Mouse (Mus musculus) kidney, postnatal 10 days (tissue): ENCODE measurements at regions not wholly inside any gene's neighbourhood (a gene's known extent, or its start where the extent isn't known, plus 50 kb on each side); places are given as distances from the start of the nearest gene placed in this dataset.

Experiments used
- DNase-seq: peaks from one replicate; pipeline ENCODE4 v3.0.0; 2021; ENCODE audit warnings: mixed read lengths

DNA sequence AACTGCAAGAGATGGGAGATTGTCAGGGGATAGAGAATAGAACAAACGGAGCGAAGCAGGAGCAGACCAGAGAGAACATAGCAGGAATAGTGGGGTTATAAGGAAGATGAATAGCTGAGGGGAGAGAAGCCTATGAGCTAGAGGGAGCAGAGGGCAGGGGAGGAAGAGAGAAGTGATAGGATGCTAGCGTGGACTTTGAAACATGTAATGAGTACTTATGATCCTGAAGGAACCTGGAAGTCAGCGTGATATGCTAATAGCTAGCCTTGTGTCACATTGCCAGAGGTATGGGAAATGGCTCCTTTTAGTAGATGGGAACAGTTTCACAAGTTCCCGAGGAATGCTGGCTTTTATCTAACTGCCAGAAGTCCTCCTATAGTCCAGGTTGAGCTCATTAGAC, 51.8 kb downstream of the Calml3 start:
- no peak for DNase-seq

DNA sequence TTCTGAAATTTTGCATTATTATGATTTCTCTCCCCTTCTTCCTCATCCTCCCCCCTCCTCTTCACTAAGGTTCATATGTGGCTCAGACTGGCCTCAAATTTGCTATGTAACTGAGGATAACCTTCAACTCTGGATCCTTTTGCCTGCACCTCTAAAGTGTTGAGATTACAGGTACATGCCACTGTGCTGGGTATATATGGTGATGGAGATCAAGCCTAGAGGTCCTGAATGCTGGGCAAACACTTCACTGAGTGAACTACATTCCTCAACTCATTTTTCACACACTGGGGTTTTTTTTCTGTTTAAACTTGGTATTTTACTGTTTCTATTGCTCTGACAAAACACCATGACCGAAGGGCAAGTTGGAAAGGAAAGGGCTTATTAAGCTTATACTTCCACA, 52.9 kb downstream of the Calml3 start:
- DNase-seq: no peak

DNA sequence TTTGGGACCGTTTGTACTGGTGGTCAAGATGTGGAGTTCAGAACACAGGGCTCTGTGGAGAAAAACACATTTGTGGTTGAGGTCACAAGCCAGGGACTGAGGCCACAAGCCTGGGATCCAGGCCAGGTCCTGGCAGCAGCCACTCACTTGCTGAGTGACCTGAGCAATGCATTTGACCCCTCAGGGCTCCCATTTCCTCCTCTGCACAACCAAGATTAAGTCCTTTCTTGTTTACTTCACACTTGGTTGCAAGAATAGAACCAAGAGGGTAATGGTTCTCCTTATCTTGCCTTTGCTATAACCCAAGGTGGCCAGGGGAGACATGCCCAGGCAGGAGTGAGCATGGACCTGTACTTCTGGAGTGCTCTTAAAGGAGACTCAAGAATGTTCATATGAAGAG, 53.4 kb downstream of the Calml3 start:
- peak; percentile 65 for DNase-seq

DNA sequence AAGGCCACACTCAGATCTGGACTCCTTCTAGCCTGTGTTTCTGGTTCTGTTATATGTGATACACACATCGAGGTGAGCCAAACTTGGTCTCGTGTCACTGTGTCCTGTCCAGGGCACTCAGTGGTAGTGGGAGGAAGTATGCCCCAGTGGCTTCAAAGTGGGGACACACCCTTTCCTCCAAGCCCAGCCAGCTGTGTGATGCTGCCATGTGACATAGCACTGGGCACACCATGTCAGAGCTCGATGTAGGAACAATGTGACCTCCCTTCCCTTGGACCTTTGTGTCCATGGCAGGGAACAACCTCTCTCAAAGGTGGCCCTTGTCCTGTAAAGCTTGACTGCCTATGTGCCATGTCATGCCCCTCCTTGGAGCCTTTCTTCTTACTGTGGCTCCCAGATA, 54.5 kb downstream of the Calml3 start:
- no peak for DNase-seq

DNA sequence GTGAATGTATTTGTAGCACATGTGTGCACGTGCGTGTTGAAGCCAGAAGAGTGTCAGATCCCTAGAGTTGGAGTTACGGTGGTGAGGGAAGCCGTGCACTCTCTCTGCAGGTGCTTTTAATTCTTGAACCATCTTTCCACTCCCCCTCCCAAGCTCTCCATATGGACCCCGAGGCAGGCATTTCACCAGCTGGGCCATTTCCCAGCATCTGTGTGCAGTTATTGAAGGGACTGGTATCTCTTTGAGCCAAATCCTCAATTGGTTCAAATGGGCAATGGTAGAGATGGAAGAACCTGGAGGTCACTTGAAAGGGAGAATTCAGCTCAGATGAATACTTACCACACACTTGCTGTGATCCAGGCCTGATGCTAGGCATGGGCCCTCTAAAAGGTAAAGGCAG, 55.3 kb downstream of the Calml3 start:
- no peak for DNase-seq

DNA sequence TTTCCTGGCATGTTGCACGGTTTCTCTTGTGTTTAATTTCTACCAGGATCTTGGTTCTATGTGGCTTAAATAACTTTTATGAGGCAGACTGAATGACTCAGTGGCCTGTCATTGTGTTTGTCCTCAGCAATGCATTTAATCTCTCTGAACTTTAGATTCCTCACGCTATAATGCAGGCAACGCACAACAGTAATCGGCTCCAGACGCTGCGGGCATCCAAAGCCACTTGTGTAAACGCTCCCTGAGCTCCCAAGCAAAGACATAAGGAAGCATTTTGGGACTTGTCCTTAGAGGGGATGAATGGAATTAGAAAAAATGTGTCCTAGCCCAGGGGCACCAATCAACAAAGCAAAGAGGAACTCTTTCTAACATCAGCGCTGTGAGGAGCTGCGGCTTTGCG, 57.6 kb downstream of the Calml3 start:
- no peak for DNase-seq

DNA sequence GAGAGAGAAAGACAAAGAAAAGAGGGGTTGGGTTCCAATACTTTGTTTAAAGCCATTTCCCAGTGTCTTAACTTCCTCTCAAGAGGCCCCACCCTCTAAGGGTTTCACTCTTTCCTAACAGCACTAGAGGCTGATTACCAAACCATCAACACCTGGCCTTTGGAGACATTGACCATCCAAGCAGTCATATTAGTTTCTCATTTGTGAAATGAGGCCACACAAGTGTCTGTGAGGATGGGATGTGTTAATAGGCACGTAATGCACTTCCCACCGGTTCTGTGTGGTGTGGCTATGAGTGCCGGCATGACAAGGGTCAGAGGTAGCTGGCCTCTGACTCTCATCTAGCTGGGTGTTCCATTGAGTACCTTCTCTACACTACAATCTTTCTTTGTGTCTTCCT, 59.2 kb downstream of the Calml3 start:
- no peak for DNase-seq

DNA sequence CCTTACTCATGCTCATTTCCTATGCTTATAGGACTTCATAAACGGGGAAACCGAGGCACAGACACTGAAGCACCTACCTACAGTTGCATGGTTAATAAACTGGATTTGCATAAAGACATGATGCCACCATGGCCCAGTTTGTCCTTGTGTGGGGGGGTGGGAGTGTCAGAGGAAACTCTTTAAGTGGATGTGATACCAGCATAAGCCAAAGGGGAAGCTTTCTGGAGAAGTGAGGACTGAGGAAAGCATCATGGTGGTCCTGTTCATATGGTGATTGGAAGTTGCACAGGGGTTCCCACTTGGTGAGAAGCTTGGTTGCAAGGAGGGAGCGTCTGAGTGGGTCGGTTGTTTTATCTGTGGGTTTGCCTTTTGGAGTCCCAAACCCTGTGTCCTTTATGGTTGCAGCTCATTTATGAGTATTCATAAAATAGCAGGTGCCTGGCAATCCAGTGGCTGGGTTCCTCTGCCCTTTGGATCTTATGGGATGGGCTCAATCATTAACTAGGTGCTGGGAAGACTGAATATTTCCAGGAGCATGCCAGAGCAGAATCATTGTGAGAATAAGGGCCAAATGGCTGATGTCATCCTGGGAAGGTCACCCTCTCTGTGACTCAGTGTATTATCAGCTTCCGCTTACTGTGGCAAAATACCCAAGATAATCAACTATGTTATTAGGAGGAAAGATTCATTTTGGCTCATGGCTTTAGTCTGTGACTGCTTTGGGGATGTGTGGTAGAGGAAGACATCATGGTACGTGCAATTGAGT, 60.2 kb downstream of the Calml3 start:
- no peak for DNase-seq

DNA sequence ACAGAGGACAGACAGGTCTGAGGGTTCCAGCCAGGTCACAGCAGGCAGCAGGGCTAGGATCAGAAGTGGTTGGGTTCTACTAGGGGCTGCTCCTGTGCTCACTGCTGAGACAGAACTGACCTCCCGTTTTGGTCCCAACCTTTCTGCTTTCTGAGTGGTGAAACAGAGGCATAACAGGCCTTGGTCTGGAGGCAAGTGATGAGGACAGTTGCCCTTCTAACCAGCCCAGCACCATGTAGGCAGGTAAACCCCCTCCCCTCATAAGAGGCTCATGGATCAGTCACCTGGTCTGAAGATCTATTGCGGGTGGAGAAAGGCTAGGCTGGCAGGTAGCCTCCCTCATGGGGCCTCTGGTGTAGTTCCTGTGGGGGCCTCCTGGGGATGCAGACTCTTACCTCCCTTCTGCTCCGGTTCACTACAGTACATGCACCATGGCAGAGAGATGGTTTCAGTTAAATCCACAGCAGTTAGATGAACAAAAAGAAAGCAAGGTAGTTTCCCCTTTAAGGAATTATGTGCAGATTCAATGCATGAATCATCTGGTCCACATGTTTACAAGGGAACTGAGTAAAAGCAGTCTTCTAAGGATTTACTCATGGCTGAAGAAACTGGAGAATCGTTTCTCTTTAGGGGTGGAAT, 61.2 kb downstream of the Calml3 start:
- DNase-seq: no peak

DNA sequence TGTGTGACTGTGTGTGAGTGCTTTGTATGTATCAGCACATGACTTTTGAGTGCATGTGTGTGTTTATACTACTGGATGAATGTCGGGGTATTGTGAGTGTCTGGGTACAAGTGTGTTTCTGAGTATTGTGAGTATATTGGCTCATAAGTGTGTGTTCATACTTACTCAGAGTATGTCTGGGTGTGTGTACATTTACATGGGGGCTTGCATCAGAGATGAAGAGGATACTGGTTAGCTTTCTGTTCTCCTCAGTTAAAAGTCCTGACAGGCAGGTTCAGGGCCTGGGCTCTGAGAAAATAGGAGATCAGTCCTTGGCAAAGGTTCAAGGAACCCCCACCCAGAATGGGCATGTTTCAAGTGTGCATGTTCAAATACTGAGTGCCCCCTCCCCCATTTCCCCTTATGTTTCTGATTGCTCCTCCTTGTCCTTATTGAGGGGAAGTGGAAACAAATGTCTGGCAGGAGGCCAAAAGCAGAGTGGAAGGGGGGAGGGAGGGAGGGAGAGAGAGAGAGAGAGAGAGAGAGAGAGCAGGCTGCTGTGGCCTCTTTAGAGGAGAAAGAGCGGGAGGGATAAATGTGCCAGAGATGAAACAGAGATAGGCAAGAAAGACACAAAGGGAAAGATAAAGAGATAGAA, 61.9 kb downstream of the Calml3 start:
- DNase-seq: peak; percentile 50

DNA sequence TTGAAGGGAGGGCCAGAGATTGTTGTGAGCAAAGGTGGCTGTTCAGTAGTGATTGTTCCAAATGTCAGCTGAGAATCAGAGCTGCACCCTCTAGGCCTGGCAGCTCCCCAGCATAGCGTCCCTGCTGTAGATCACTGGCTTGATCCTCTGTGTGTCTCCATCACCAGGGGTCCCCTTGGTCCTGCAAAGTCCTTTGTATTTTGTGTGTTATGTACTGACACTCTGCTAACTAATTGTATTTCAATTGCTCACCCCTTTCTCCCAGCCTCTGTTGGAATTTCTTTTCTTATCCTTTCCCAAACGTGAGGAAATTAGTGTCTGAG, 73.5 kb downstream of the Calml3 start:
- no peak for DNase-seq

DNA sequence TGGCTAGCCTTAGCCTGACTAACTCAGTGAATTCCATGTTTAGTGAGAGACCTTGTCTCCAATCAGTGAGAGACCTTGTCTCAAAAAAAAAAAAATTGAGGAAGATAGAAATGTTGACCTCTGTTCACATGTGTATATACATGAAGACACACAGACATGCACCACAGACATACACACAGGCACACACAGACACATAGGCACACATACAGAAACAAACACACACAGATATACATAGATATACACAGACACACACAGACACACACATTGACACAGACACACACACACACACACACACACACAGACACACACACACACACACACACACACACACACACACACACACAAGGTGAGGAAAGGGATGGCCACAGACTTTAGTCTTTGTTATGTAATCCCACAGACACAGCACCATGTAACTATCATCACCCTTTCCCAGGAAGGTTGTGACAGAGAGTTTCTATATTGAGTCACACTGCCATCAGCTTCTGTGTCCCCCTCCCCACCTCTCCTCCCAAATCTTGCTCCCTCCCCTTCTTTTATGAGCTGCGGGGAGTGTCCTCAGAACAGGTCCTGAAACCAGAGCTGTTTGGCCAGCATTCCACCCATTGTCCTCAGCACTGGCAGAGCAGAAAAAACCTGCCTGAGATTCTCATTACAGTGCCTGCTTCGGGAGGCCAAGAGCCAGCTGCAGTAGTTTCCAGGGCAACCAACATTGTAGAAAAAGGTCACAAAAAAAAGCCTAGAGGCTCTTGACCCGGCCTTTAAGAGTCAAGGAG, 74.0 kb downstream of the Calml3 start:
- no peak for DNase-seq

DNA sequence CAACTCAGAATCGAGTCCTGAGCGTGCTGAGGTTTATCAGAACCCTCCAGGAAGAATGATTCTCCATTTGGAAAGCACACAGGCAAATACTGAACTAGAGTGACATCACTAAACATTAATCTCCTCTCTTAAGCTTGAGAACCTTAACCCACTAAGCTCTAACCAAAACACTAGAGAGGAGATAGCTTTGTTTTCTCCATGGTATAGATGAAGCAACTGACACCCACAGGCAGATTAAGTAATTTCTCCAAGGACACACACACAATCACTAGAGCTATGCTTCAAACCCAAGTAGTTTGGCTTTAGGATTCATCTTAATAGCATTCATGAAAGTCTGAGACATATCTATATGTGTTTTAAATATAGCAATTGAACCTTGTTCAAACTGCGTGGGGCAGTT, 75.2 kb downstream of the Calml3 start:
- no peak for DNase-seq

DNA sequence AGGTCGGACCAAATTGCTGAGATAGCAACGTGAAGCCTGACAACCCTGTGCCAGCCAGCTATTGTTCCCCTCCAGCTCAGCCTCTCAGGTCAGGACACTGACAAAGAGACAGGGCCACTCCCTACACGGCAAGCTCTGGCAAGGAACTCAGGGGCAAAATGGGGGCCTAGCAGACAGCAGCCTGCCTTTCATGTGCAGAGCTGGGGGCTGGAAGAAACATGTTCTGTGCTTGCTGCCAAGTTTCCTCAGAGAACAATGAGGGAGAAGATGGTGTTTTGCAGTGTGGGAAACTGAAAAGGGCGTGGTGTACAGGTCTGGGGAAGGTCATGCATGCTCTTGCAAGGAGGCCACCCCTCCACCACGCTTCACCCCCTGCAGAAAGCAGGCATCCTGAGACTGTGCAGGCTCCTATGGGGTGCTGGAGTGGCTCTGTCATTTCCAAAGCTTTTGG, 77.8 kb downstream of the Calml3 start:
- no peak for DNase-seq

DNA sequence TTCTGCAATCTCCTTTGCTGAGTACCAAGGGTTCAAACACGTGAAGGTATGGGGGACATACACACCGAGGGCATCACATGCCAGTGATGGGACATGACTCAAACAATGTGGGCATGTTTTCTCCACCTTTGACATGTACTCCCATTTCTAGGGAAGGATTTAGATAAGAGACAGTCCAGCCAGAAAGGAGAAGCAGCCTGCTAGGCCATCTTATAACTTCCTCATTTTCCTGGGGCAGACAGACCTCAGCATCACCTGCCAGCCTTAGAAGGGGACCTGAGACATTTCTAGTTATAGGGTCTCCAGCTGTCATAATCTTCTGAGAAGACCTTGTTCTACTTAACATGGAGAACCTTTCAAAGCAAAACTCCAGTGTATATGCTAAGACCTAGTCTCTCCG, 78.3 kb downstream of the Calml3 start:
- no peak for DNase-seq

DNA sequence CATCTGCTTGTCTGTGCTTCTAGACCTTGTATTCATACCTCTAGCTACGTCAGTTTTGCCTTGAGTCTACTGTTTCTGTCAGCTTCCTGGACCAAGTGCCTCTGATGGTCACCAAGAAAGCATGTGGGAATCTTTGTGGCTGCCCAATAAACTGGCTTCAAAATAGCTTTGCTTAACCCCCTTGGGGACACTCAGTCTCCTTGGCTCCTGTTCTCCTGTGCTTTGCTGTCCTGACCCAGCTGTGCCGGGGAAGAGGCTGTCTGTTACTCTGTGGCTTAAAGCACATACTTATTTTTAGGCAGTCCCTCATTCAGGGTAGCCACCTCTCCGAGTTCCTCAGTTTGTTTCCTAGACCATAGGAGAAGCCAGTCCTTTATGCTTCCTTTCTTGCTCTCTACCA, 79.8 kb downstream of the Calml3 start:
- DNase-seq: no peak

DNA sequence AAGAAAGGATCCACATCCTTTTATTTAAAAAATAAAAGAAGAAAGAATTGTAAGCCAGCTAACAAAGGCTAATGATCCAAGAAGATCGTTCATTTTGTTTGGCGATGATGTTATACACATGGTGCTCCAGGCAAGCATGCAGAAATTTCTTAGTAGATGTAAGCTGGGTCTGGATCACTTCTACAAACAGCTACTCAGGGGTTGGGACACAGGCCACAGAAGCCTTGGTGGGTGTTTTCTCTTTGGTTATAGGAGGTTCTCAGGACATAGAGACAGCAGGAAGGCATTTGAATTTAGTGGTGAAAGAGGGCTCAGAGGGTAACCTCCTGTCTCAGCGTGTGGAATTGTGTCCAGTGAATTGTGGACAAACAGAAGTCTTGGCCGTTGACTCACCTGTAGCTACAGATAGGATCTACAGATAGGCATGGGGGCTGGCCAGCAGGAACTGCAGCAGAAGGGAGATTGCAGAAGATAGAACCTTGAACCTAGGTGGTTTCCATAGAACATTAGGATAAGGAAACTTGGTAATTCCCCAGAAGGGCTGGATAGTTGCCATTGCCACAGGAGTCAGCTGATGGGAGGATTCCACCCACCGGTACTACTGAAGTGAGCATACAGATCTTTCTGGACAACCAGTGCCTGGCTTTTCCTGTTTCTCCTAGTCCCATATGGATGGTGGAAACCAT, 80.5 kb downstream of the Calml3 start:
- no peak for DNase-seq

DNA sequence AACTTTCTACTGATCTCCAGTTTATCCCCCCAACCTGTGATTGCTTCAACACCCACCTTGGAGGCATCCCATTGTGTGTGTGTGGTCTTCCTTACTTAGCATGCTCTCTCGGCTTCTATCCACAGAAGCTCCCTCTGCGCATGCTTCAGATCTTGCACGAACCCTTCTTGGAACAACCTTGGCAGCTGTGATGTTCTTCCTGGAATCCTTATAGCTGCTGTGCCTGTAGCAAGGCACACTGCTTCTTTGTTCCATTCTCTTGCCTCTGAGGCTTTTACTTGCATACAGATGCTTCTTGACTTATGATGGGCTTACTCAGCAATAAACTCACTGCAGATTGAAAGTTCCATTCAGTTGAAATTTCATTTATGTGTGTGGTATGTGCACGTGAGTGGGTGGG, 81.2 kb downstream of the Asb13 start:
- DNase-seq: no peak

DNA sequence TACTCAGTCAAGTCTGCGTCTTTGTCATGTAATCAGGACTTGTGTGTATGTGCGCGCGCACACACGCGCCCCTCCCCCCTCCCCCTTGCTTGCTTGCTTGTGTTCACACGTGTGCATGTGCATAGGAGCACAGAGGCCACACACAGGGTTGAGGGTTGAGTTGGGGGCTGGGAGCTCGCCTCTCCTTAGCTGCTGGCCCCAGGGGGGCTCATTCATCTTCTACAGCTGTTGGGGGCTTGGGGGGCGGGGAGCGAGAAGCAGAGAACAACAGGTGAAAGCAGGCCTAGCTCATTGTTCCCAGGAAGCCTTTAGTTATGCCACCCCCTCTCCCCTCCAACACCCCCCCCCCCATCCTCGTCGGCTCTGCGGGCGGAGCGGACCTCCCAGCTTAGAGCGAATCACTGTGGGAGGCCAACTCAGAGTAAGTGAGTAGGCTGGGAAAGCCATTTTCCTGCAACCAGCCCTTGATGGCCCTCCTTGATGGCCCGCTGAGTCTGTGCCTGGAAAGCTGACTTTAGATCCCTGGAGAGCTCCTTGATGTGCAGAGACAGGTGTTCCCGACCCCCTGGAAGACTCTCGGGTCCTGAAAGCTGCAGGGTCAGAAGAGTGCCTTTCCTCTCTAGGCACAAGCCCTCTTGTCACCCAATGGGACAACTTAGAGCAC, 78.8 kb downstream of the Asb13 start:
- no peak for DNase-seq

DNA sequence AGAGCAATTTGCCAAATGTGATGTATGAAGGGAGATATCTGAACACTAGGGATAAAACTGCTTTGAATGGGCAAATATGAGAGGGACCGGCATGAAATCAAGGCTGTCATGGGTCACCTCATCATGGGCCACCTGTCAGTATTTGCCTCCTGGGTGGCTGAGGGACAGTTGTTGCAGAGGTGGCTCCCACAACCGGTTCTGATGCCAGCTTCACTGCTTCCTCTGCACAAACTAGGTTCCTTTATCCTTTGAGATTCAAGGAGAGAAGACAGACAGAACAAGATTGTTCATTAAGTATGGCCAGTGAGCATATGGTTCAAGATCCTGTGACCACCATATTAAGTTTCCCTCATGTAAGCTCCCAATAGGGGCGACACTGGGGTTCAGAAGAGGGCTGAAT, 78.3 kb downstream of the Asb13 start:
- DNase-seq: no peak

DNA sequence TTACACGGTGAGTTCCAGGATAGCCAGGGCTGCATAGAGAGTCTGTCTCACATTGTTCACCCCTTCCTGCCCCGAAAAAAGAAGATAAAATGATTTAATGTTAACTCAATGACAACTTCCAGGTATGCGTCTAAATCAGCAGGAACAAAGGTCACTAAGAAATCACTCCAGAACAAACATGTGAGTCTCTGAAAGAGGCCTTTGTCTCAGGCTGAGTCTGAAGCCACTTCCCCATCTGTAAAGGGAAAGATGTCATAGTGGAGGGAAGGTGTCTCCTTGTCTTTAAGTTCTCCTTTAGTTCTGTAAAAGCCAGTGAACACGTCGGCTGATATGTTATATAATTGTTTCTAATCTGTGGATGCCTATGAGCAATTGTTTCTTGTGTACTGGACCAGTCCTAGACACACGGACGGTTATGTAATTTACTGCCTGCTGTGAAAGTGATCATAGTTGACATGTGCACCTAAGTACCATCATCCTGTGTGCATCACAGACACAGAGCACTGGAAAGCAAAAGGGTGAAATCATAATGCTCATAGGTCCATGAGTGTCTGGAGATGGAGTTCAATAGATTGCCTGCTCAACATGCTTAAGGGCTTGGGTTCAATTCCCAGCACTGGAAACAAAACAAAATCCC, 76.3 kb downstream of the Asb13 start:
- DNase-seq: no peak
